Mouse (Mus musculus) A20 (cell line): Measurements from ENCODE around the gene 1110051M20Rik.
"Not testable (repeated sequence)": the region's sequence is repeated elsewhere in the genome, so short reads cannot be mapped to it uniquely, and the experiment has no call there.

Experiments
- DNase-seq: peaks from one replicate; pipeline ENCODE4 v3.0.0-alpha.2; 2011; ENCODE audit warnings: low read depth, low spot score

1110051M20Rik gene

DNA sequence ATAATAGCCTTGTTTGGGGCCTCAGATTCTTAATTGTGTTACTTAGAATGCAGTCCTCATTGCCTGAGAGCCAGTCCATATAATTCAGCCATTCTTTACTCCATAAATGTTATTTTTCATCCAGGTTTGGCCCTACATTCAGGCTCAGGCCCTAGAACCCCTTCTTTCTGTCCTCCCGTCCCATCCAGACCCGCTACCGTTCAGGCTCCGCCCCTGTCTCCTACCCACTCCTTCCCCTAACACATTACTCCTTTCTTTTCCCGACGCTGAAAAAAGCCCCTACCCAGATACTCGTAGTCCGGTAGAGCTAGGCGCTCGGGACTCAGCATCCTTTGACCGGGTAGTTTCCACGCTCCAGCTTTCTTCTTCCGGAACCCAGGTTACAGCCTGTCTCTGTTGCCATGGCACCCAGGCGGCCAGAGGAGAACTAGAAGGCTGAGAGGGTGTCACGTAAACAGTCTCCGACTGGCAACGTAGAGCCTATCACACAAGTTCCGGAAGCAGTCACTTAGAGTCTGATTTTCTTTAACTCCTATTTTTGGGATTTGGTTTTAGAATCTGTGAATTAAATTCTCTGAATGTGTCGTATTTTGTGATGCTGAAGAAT is at the start of gene 1110051M20Rik:
Gene 1110051M20Rik (minus strand): TSS at position 419 of the 607 bp plus-strand sequence.
- peak; percentile 84 for DNase-seq

GRCm38 (mm10) chr2:91493981-91494380 is 49.5 kb upstream of the 1110051M20Rik start:
- DNase-seq, result no peak

GRCm38 (mm10) chr2:91492071-91492635 is 47.6 kb upstream of the 1110051M20Rik start:
- no peak for DNase-seq

DNA sequence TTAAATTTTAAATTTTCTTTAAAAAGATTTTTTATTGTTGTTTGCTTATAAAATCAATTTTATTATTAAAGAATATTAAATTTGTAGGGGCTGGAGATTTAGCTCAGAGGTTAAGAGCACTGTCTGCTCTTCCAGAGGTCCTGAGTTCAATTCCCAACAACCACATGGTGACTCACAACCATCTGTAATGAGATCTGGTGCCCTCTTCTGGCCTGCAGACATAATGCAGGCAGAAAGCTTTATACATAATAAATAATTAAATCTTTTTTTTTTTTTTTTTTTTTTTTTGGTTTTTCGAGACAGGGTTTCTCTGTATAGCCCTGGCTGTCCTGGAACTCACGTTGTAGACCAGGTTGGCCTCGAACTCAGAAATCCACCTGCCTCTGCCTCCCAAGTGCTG is 42.8 kb upstream of the 1110051M20Rik start:
- DNase-seq, result not testable (repeated sequence)

DNA sequence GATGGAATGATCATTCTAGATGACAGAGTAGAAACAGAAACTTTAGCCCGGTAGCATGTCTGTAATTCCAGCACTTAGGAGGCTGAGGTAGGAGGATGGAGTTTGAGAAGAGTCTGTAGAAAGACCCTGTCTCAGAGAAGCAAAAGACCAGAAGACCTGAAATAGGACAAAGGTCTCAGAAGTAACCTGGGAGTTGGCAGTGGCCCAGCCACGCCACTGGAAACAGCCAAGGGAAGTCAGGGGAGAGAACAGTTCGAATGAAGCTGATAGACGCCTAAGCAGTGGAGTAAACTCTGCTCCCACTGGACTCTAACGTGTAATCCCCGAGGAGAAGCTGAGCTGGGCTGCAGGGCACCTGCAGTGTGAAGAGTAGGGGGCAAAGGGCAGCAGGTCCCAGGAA is 40.8 kb upstream of the 1110051M20Rik start:
- DNase-seq, result no peak

GRCm38 (mm10) chr2:91484698-91485097 is 40.2 kb upstream of the 1110051M20Rik start:
- DNase-seq, result no peak

- DNase-seq, result peak; percentile 56
Measured at GRCm38 (mm10) chr2:91480805-91481514, 36.5 kb upstream of the 1110051M20Rik start.

DNA sequence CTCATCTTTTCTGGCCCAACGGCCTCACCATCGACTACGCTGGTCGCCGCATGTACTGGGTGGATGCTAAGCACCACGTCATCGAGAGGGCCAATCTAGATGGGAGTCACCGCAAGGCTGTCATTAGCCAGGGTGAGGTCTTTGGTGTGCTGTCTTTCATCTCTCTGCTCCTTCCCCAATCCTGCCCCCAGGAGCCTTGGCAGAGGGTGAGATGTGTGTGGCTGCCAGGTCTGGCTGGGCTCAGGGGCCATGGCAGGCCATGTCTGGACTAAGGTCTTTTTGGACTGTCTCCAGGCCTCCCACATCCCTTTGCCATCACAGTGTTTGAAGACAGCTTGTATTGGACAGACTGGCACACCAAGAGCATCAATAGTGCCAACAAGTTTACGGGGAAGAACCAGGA is 35.9 kb upstream of the 1110051M20Rik start:
- no peak for DNase-seq

- peak; percentile 85 for DNase-seq
Measured at GRCm38 (mm10) chr2:91476841-91477240, 32.3 kb upstream of the 1110051M20Rik start.

DNA sequence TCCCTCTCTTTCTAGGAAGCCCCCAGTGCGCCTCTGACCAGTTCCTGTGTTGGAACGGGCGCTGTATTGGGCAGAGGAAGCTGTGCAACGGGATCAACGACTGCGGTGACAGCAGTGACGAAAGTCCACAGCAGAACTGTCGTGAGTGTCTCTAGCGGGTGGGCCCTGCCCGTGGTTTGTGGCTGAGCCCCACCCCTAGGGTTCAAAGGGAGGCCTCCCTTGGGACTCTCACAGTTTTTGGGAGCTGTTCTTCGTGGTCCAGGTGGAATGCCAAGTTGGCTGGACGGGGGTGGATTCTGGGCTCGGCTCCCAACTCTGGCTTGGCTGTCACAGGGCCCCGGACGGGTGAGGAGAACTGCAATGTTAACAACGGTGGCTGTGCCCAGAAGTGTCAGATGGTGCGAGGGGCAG is 31.8 kb upstream of the 1110051M20Rik start:
- no peak for DNase-seq

- DNase-seq, result no peak
Measured at GRCm38 (mm10) chr2:91475791-91476190, 31.3 kb upstream of the 1110051M20Rik start.

DNA sequence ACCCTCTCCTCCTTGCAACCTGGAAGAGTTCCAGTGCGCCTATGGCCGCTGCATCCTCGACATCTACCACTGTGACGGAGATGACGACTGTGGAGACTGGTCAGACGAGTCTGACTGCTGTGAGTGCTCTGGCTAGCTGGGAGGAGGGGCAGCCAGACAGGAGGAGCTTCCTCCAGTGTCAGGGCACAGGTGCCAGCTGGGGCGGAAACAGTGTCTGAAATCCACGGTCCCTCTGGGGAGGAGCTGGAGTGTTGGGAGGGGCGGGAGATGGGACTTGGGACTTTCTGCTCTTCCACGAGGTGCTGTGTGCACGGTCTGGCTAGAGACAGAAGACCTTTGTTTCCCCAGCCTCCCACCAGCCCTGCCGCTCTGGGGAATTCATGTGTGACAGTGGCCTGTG is 29.9 kb upstream of the 1110051M20Rik start:
- peak; percentile 28 for DNase-seq

GRCm38 (mm10) chr2:91470055-91470647 is 25.6 kb upstream of the 1110051M20Rik start:
- DNase-seq, result no peak

DNA sequence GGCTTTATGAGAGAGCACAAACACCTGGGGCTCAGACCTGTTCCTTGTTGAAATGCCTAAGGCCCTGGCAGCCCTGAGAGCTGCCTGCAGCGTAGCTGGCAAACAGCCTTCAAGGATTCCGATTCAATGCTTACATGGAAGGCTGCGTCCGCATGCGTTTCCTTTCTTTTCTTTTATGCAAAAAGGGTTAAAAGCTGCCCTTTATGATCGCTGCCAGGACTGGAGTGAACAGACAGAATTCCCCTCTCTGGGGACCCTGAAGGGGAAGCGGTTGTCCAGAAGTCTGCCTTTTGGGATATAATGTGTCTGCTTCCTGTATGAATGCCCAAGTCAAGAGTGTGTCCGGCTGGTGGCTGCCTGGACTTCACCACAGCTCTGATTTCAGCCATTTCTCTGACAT is 23.1 kb upstream of the 1110051M20Rik start:
- no peak for DNase-seq

- DNase-seq, result no peak
Measured at GRCm38 (mm10) chr2:91465934-91466333, 21.4 kb upstream of the 1110051M20Rik start.

DNA sequence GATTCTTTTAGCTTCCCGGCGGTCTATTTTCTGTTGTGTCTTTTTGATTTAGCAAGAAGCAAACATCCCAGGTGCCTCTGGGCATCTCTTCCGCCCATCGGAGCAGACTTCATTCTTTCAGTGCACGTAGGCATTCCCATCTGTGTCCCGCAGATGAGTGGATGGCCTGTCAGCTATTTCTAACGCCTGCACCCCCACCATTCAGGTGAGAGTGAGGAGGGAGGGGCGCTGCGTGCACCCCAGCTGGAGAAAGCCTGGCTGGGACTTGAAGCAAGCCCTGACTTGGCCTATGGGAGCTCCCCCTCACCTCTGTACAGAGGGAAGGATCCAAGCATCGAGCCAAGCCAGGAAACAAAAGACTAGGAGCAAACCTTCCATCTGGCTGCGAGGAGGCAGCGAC is 18.2 kb upstream of the 1110051M20Rik start:
- no peak for DNase-seq

- DNase-seq, result no peak
Measured at GRCm38 (mm10) chr2:91462196-91462595, 17.7 kb upstream of the 1110051M20Rik start.

DNA sequence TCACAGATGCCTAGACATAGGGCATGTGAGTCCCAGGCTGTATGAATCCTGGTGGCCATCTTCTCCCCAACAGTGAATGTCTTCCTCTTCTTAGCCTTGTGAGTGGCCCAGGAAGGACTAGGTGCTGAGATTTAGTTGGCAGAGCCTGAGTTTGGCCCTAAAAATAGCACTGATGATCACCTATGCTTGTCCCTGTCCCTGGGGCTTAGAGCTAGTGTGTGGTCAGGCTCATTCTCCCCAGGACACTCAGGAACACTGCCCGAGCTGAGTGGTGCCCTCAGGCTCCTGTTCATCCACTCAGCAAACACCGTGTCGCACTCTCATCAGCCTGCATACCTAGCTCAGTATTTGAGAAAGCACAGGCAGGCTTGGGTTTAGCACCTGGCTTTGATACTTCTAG is 16.8 kb upstream of the 1110051M20Rik start:
- no peak for DNase-seq

- no peak for DNase-seq
Measured at GRCm38 (mm10) chr2:91460771-91461170, 16.3 kb upstream of the 1110051M20Rik start.

DNA sequence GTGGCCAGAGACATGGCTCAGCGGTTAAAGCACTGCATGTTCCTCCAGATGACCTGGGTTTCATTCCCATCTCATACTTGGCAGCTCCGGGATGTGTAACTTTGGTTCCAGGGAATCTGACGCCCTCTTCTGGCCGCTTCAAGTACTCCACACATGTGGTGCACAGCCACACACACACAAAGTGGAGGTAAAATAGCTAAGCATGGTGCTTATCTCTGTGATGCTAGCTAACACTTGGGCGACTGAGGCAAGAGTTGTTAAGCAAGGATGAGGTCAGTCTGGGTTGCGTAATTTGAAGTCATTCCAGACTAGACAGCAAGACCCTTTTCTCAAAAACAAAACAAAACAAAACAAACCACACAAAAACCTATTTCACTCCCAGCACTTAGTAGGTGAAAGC is 15.6 kb upstream of the 1110051M20Rik start:
- no peak for DNase-seq

GRCm38 (mm10) chr2:91458673-91459391 is 14.3 kb upstream of the 1110051M20Rik start:
- DNase-seq, result no peak

GRCm38 (mm10) chr2:91458252-91458672 is 13.8 kb upstream of the 1110051M20Rik start:
- peak; percentile 37 for DNase-seq
